Mouse (Mus musculus): Measurements from ENCODE around the gene Plpp1. TPM values are rescaled to one million over a fixed set of nuclear protein-coding genes. Genes with fewer than 3 reads are reported as not detected.

Plpp1 gene
- polyA plus RNA-seq, 1 experiment = 13.5 TPM

DNA sequence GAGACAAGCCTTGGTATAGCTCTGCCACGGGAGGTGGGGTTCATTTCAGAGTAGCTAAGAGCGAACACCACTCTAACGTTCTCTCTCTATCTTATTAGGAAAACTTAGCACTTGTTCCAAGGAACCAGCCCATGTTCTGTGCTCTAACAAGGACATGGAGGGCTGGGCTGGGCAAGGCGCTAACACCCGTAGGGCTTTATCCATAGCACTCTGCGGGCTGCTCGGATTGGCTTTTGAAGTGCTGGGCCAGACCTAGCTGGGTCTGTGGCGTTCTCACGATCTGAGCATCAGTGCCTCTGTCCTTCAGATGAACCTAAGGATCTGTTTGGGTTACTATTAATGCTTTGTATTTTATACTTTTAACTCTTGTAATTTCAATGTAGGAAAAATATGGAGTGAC is 60.3 kb downstream of the Plpp1 start:
- no peak for DNase-seq
- no peak overlapping the region for H3K27ac ChIP-seq (ENCODE audit: control insufficient read depth, insufficient read depth, low read length)
- H3K27me3 ChIP-seq (ENCODE audit: control insufficient read depth, insufficient read depth, low read length) = no peaks in the 10 kb centered on the region
- H3K4me3 ChIP-seq (ENCODE audit: control insufficient read depth, insufficient read depth, low read length) = no peak overlapping the region
- no peaks in the 10 kb centered on the region; the same call in 1 of the 2 replicates for H3K36me3 ChIP-seq (ENCODE audit: control insufficient read depth, insufficient read depth, low read length)
- no peak for TF ChIP-seq POLR2A (IDR thresholded peaks at IDR 0.05; ENCODE audit: control insufficient read depth, extremely low read depth, insufficient read depth, low read length, poor library complexity)
- TF ChIP-seq CTCF (IDR thresholded peaks at IDR 0.05; ENCODE audit: borderline replicate concordance, control insufficient read depth, extremely low read depth, insufficient read depth, low read length, poor library complexity) = no peak
- WGBS = 97% methylated on average over 9 of the region's 9 CpGs
- no peaks in the 10 kb centered on the region for H3K4me1 ChIP-seq (replicated peaks; ENCODE audit: control insufficient read depth, insufficient read depth, low read length)

DNA sequence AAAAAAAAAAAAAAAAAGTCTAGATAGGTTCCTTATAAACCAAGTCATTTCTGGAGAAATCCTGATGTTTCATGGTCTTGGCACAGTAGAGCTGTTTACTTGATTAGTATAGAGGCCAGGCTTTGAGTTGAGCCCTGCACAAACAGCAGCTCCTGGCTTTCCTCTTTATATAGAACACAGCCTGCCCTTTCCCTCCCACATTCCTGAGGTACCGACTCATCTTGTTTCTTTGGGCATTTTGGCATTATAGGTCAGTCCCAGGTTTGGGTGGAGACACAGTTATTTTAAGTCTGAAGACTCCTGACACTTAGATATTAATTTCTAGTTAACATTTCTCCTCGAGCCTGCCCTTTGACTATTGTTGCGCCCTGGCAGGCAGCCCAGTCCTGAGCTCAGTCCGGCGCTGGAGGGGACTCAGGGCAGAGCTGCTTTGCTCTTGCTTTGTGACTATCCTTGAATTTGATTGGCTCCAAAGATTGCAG is 61.3 kb downstream of the Plpp1 start:
- Histone ChIP-seq H3K4me1 (replicated peaks; ENCODE audit: control insufficient read depth, insufficient read depth, low read length) (no peaks in the 10 kb centered on the region), H3K27ac (ENCODE audit: control insufficient read depth, insufficient read depth, low read length) (no peak overlapping the region), H3K4me3 (ENCODE audit: control insufficient read depth, insufficient read depth, low read length) (no peak overlapping the region), H3K36me3 (ENCODE audit: control insufficient read depth, insufficient read depth, low read length) (peaks cover 7% of the 10 kb centered on the region; the same call in 1 of the 2 replicates), H3K27me3 (ENCODE audit: control insufficient read depth, insufficient read depth, low read length) (no peaks in the 10 kb centered on the region)
- no peak for DNase-seq
- TF ChIP-seq POLR2A (IDR thresholded peaks at IDR 0.05; ENCODE audit: control insufficient read depth, extremely low read depth, insufficient read depth, low read length, poor library complexity) (no peak), CTCF (IDR thresholded peaks at IDR 0.05; ENCODE audit: borderline replicate concordance, control insufficient read depth, extremely low read depth, insufficient read depth, low read length, poor library complexity) (no peak)
- 87% methylated on average over 5 of the region's 5 CpGs for WGBS

GRCm38 (mm10) chr13:112862342-112862741 is 61.8 kb downstream of the Plpp1 start:
- TF ChIP-seq POLR2A (IDR thresholded peaks at IDR 0.05; ENCODE audit: control insufficient read depth, extremely low read depth, insufficient read depth, low read length, poor library complexity) = no peak
- no peak for TF ChIP-seq CTCF (IDR thresholded peaks at IDR 0.05; ENCODE audit: borderline replicate concordance, control insufficient read depth, extremely low read depth, insufficient read depth, low read length, poor library complexity)
- H3K27ac ChIP-seq (ENCODE audit: control insufficient read depth, insufficient read depth, low read length) = no peak overlapping the region
- H3K4me3 ChIP-seq (ENCODE audit: control insufficient read depth, insufficient read depth, low read length) = no peak overlapping the region
- WGBS = 88% methylated on average over 3 of the region's 3 CpGs
- H3K4me1 ChIP-seq (replicated peaks; ENCODE audit: control insufficient read depth, insufficient read depth, low read length) = no peaks in the 10 kb centered on the region
- H3K36me3 ChIP-seq (ENCODE audit: control insufficient read depth, insufficient read depth, low read length) = peaks cover 12% of the 10 kb centered on the region
- no peak for DNase-seq
- H3K27me3 ChIP-seq (ENCODE audit: control insufficient read depth, insufficient read depth, low read length) = no peaks in the 10 kb centered on the region

DNA sequence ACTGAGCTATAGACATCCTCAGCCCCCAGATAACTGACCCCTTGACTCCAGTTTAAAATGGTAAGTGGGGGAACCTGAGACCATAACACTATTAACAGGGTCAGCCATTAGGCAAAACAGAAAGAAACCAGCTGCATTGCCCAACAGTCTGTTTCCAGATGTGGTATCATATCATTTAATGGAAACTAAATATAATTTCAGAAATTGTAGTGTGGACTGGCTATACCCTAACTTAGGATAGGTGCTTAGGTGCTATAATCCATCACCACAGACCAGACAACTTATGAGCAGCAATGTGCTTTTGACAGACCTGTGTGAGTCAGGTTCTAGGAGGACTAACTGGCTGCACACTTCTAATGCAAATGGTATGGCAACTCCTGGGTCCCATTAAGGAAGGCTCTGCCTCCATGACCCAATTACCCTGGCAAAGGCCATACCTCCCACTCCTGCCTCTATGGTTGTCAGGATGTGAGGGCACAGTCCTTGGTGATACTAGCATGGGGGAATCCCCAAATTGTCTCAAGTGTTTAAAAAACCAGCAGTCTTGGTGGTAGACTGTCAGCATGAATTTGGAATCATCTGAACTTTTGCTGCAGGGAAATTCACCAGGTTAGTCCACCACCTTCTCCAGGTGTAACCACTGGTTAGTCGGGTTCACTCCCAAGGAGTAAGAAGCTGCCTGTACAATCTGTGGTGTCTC is 62.5 kb downstream of the Plpp1 start:
- H3K4me1 ChIP-seq (replicated peaks; ENCODE audit: control insufficient read depth, insufficient read depth, low read length) = no peaks in the 10 kb centered on the region
- H3K27me3 ChIP-seq (ENCODE audit: control insufficient read depth, insufficient read depth, low read length) = no peaks in the 10 kb centered on the region
- no peak overlapping the region for H3K4me3 ChIP-seq (ENCODE audit: control insufficient read depth, insufficient read depth, low read length)
- no peak for TF ChIP-seq POLR2A (IDR thresholded peaks at IDR 0.05; ENCODE audit: control insufficient read depth, extremely low read depth, insufficient read depth, low read length, poor library complexity)
- TF ChIP-seq CTCF (IDR thresholded peaks at IDR 0.05; ENCODE audit: borderline replicate concordance, control insufficient read depth, extremely low read depth, insufficient read depth, low read length, poor library complexity) = no peak
- peaks cover 20% of the 10 kb centered on the region for H3K36me3 ChIP-seq (ENCODE audit: control insufficient read depth, insufficient read depth, low read length)
- no peak for DNase-seq
- no peak overlapping the region for H3K27ac ChIP-seq (ENCODE audit: control insufficient read depth, insufficient read depth, low read length)
- WGBS = 95% methylated on average over 1 of the region's 1 CpGs

- WGBS = 98% methylated on average over 7 of the region's 7 CpGs
These were observed 66.2 kb downstream of the Plpp1 start for GRCm38 (mm10) chr13:112866782-112867181.

GRCm38 (mm10) chr13:112867381-112867780 is 66.8 kb downstream of the Plpp1 start:
- Histone ChIP-seq H3K4me3 (ENCODE audit: control insufficient read depth, insufficient read depth, low read length) (no peak overlapping the region), H3K36me3 (ENCODE audit: control insufficient read depth, insufficient read depth, low read length) (peaks cover 60% of the 10 kb centered on the region), H3K4me1 (replicated peaks; ENCODE audit: control insufficient read depth, insufficient read depth, low read length) (no peaks in the 10 kb centered on the region), H3K27me3 (ENCODE audit: control insufficient read depth, insufficient read depth, low read length) (no peaks in the 10 kb centered on the region), H3K27ac (ENCODE audit: control insufficient read depth, insufficient read depth, low read length) (no peak overlapping the region)
- whole genome bisulfite sequencing = 95% methylated on average over 8 of the region's 8 CpGs
- DNase-seq = no peak
- TF ChIP-seq POLR2A (IDR thresholded peaks at IDR 0.05; ENCODE audit: control insufficient read depth, extremely low read depth, insufficient read depth, low read length, poor library complexity) (no peak), CTCF (IDR thresholded peaks at IDR 0.05; ENCODE audit: borderline replicate concordance, control insufficient read depth, extremely low read depth, insufficient read depth, low read length, poor library complexity) (no peak)

More at GRCm38 (mm10) chr13:112866782-112867181, 66.2 kb downstream of the Plpp1 start:
- Histone ChIP-seq H3K36me3 (ENCODE audit: control insufficient read depth, insufficient read depth, low read length) (peaks cover 54% of the 10 kb centered on the region), H3K4me3 (ENCODE audit: control insufficient read depth, insufficient read depth, low read length) (no peak overlapping the region), H3K27me3 (ENCODE audit: control insufficient read depth, insufficient read depth, low read length) (no peaks in the 10 kb centered on the region), H3K27ac (ENCODE audit: control insufficient read depth, insufficient read depth, low read length) (no peak overlapping the region), H3K4me1 (replicated peaks; ENCODE audit: control insufficient read depth, insufficient read depth, low read length) (no peaks in the 10 kb centered on the region)
- DNase-seq = no peak
- TF ChIP-seq CTCF (IDR thresholded peaks at IDR 0.05; ENCODE audit: borderline replicate concordance, control insufficient read depth, extremely low read depth, insufficient read depth, low read length, poor library complexity) = no peak
- TF ChIP-seq POLR2A (IDR thresholded peaks at IDR 0.05; ENCODE audit: control insufficient read depth, extremely low read depth, insufficient read depth, low read length, poor library complexity) = no peak
